Mouse (Mus musculus): Measurements from ENCODE around the gene Sema5b.

- TF ChIP-seq CTCF (IDR thresholded peaks at IDR 0.05; ENCODE audit: low read depth): no peak
- TF ChIP-seq EP300 (IDR thresholded peaks at IDR 0.05; ENCODE audit: low read depth): no peak
Measured at GRCm38 (mm10) chr16:35537651-35538050, 3.3 kb upstream of the Sema5b start.
